Mouse (Mus musculus): ENCODE measurements around the gene Prrx2.

DNA sequence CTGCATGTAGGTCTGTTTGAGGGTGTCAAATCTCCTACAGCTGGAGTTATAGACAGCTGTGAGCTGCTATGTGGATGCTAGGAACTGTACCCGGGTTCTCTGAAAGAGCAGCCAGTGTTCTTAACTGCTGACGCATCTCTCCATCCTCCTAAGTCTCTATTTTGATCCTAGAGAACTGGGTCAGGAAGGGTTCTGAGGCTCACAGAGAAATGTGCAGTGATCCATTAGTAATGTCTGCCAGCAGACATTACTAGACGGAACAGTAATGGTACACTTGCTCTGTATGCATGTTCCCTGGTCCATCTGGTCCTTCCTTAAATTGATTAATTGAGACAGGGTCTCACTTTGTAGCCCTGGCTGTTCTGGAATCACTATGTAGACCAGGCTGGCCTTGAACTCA, 35.3 kb upstream of the Prrx2 start:
- no peak for TF ChIP-seq CTCF (IDR thresholded peaks at IDR 0.05; ENCODE audit: control insufficient read depth, insufficient read depth, insufficient replicate concordance, low read depth, low read length)
- no peak for TF ChIP-seq POLR2A (IDR thresholded peaks at IDR 0.05; ENCODE audit: control insufficient read depth, low read depth, low read length)

Measured in testis, adult 2 months (tissue).